Mouse (Mus musculus): ENCODE measurements around the gene 1700080E11Rik.

DNA sequence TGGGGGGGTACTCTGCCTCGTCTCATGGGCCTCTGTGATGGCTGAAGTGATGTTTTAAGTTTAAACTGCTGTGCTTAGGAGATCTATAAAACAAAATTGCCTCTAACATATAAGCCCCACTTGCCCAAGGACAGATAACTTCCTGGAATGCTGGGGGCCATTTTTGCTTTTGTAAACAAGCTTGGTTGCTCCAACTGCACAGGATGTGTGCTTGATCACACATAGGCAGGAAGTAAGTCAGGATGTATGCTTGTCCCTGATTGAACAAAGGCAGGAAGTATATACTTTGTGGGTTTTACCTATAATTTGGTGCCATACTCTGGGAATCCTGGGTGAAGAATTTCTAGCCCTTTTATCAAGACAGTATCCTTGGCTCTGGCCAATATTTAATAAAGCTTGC is 8.5 kb downstream of the 1700080E11Rik start:
- no peak for TF ChIP-seq CTCF (IDR thresholded peaks at IDR 0.05; ENCODE audit: control insufficient read depth, insufficient read depth, low read length)
- no peak for TF ChIP-seq POLR2A (IDR thresholded peaks at IDR 0.05; ENCODE audit: borderline replicate concordance, control insufficient read depth, low read depth, low read length)
